Mouse (Mus musculus) liver, embryonic 11.5 days (tissue): ENCODE data around the gene Serpina1a. TPM values are rescaled to one million over a fixed set of nuclear protein-coding genes. Genes with fewer than 3 reads are reported as not detected.
A peak's percentile ranks its signal among the peaks of the same experiment; 100 is the strongest.
"Not testable (repeated sequence)": the region's sequence is repeated elsewhere in the genome, so short reads cannot be mapped to it uniquely, and the experiment has no call there.

ENCODE experiments used
- ATAC-seq: fragments of 200-750 bp; cut with Nextera tagmentation; replicated peaks from 2 replicates; pipeline ENCODE4 v1.8.0; 2017; ENCODE audit warnings: moderate number of reproducible peaks, mild to moderate bottlenecking, moderate TSS enrichment, moderate library complexity; ENCODE audit not compliant: low FRiP score
- DNase-seq: peaks from one replicate; pipeline ENCODE4 v3.0.0-alpha.2; 2017; ENCODE audit warnings: low spot score
- H3K27ac ChIP-seq: fragments of 300-500 bp; sonication (generic); 2 replicates; pipeline ENCODE4 v1.5.1; 2014; ENCODE audit warnings: mild to moderate bottlenecking, low read depth, low read length, control low read depth
- H3K27me3 ChIP-seq: fragments of 300-500 bp; sonication (generic); replicated peaks from 2 replicates; pipeline ENCODE4 v1.6.1; 2014; ENCODE audit warnings: low read length, mixed read lengths; ENCODE audit not compliant: control insufficient read depth, insufficient read depth
- H3K36me3 ChIP-seq: fragments of 300-500 bp; sonication (generic); 2 replicates; pipeline ENCODE4 v1.6.1; 2014; ENCODE audit warnings: mild to moderate bottlenecking, low read length, moderate library complexity, mixed read lengths; ENCODE audit not compliant: control insufficient read depth, insufficient read depth
- H3K4me1 ChIP-seq: fragments of 300-500 bp; sonication (generic); replicated peaks from 2 replicates; pipeline ENCODE4 v1.6.1; 2014; ENCODE audit warnings: low read length, mixed read lengths; ENCODE audit not compliant: control insufficient read depth, insufficient read depth
- H3K4me2 ChIP-seq: fragments of 300-500 bp; sonication (generic); 2 replicates; pipeline ENCODE4 v1.6.1; 2014; ENCODE audit warnings: mild to moderate bottlenecking, control low read depth, moderate library complexity
- H3K4me3 ChIP-seq: fragments of 300-500 bp; sonication (generic); 2 replicates; pipeline ENCODE4 v1.5.1; 2014; ENCODE audit warnings: low read depth, low read length, control low read depth
- H3K9ac ChIP-seq: fragments of 300-500 bp; sonication (generic); 2 replicates; pipeline ENCODE4 v1.6.1; 2014; ENCODE audit warnings: low read depth, low read length, control low read depth
- H3K9me3 ChIP-seq: fragments of 300-500 bp; sonication (generic); 2 replicates; pipeline ENCODE4 v1.6.1; 2016; ENCODE audit warnings: low read length, inconsistent platforms, mixed read lengths; ENCODE audit not compliant: control insufficient read depth
- WGBS: fragments of 180-500 bp; shearing (Covaris S2); extraction: QIAGEN DNeasy Blood & Tissue Kit; methylation state at CpG from one replicate; pipeline ENCODE4 v1.1.7; 2014; 5-methylcytosine and 5-hydroxymethylcytosine counted together
- polyA plus RNA-seq: library from polyadenylated mRNA; unstranded; fragments of >200 nt; fragmentation: Nextera tagmentation; extraction: Ambion mirVana; gene quantifications from 2 replicates; pipeline ENCODE4 v1.2.1, GENCODE M21; 2014

Serpina1a gene
- 211 and 218 TPM in 2 replicates for polyA plus RNA-seq

GRCm38 (mm10) chr12:103863101-103863974, at the start of gene Serpina1a:
TSS of gene Serpina1a (minus strand) at chr12:103863562.
- H3K36me3 ChIP-seq, H3K27ac ChIP-seq, DNase-seq, H3K9ac ChIP-seq, ATAC-seq, H3K4me1 ChIP-seq, H3K9me3 ChIP-seq, H3K27me3 ChIP-seq: not testable (repeated sequence)
- H3K4me2 ChIP-seq = peak within 1 kb of the TSS; percentile 41; the same call in 1 of the 2 replicates
- 72% methylated on average over 9 of the region's 9 CpGs for WGBS
- H3K4me3 ChIP-seq = peak within 1 kb of the TSS; percentile 23; the same call in 1 of the 2 replicates

DNA sequence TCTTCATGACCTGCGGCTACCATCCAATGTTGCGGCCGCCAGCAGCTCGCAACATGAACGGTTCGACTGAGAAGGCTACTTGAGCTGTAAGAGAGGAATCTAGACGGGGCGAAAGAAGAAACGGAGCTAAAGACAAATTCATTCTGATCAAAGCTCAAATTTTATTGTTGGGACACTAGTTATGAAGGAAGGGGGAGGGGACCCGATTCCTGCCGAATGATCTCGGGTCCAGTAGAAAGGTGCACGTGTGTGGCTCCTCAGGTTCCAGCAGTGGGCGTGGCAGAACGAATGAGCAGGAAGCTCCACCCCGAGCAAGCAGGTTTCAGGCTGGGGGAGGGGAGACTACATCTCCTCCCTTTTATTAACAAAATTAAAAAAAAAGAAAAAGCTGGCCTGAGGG, 45.8 kb upstream of the Serpina1a start:
- H3K4me2 ChIP-seq, H3K4me3 ChIP-seq, H3K27ac ChIP-seq, H3K27me3 ChIP-seq, H3K9me3 ChIP-seq, H3K36me3 ChIP-seq, H3K9ac ChIP-seq, H3K4me1 ChIP-seq, ATAC-seq, DNase-seq: not testable (repeated sequence)
- 96% methylated on average over 10 of the region's 16 CpGs for WGBS

DNA sequence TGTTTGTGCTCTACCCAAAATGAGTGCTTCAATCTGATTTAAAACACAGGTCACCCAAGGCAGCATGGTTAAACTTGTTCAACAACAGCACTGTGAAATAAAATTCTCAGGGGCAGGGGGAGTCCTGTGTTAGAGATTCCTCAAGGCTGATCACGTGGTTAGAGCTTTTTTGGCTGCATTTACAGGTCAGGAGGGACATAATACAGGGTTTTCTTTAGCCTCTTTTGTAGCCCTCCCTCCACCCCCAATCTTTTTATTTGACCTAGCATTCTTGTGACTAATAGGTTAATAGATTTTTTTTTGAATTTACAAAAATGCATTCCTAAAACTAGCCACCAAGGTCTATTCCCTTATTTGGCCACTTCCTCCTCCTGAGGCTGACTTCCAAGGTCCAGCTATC, 44.4 kb upstream of the Serpina1a start:
- not testable (repeated sequence) for H3K4me3 ChIP-seq, H3K4me2 ChIP-seq, H3K9me3 ChIP-seq, H3K36me3 ChIP-seq, ATAC-seq, H3K27me3 ChIP-seq, H3K9ac ChIP-seq, H3K27ac ChIP-seq, DNase-seq, H3K4me1 ChIP-seq
- 23% methylated on average over 1 of the region's 1 CpGs for WGBS

- H3K4me3 ChIP-seq, H3K27me3 ChIP-seq, ATAC-seq, H3K4me2 ChIP-seq, H3K27ac ChIP-seq, DNase-seq, H3K36me3 ChIP-seq, H3K9ac ChIP-seq, H3K4me1 ChIP-seq, H3K9me3 ChIP-seq: not testable (repeated sequence)
- 67% methylated on average over 4 of the region's 4 CpGs for WGBS
These were observed 41.5 kb upstream of the Serpina1a start, which contains the start of gene Serpina1c for GRCm38 (mm10) chr12:103904837-103905340. TSS of gene Serpina1c (minus strand) at chr12:103904887.

- not testable (repeated sequence) for H3K36me3 ChIP-seq, H3K9ac ChIP-seq, H3K4me2 ChIP-seq, DNase-seq, ATAC-seq, H3K4me1 ChIP-seq, H3K9me3 ChIP-seq, H3K4me3 ChIP-seq, H3K27ac ChIP-seq, H3K27me3 ChIP-seq
- WGBS = 81% methylated on average over 3 of the region's 3 CpGs
These were observed 38.6 kb upstream of the Serpina1a start for GRCm38 (mm10) chr12:103901929-103902328.

- not testable (repeated sequence) for ATAC-seq, H3K27me3 ChIP-seq, H3K4me2 ChIP-seq, H3K36me3 ChIP-seq, H3K4me3 ChIP-seq, H3K27ac ChIP-seq, DNase-seq, H3K9ac ChIP-seq, H3K9me3 ChIP-seq, H3K4me1 ChIP-seq
- WGBS = 74% methylated on average over 1 of the region's 1 CpGs
These were observed 3.5 kb upstream of the Serpina1a start for GRCm38 (mm10) chr12:103866873-103867272.

DNA sequence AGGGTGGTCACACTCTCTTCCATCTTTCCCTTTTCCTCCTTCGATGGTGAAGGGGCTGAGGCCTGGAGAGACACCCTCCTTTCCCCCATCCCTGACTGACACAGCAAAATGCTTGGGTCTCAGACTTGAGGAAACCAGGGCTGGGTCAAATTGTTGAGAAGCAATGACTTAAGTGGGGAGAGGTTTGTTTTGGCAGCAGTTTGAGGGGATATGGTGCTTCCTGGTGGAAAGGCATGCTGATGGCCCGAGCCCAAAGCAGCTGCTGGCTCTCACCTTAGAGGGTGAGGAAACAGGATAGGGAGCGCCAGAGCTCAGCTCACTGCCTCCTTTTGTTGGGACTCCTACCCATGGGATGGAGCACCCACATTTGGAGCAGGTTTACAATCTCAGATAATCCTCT, 2.4 kb downstream of the Serpina1a start:
- no peaks in the 10 kb centered on the region for H3K27me3 ChIP-seq
- no peak overlapping the region for H3K4me3 ChIP-seq
- no peak for DNase-seq
- no peak overlapping the region for H3K4me2 ChIP-seq
- WGBS = 67% methylated on average over 3 of the region's 3 CpGs
- no peak overlapping the region for H3K27ac ChIP-seq
- H3K4me1 ChIP-seq = no peaks in the 10 kb centered on the region
- ATAC-seq = no peak
- no peaks in the 10 kb centered on the region for H3K36me3 ChIP-seq
- no peak overlapping the region for H3K9ac ChIP-seq
- H3K9me3 ChIP-seq = no peaks in the 10 kb centered on the region; the same call in 1 of the 2 replicates

DNA sequence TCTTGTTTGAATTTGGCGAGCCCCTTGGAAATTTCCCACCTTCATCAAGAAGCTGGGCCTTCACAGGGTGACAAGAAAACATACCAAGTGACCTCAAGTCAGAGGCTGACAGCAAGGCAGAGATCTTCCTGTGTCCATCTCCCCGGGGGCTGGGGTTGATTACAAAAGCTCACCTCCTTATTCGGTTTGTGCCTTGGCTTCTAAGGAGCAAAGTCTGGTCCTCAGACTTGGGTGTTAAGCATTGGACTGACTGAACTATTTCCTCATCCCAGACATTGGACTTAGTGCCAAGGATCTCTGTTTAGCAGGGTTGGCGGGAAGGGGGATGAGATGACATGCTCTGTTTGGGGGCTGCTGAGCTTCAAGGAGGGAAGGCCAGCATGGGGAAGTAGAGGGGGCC, 2.8 kb downstream of the Serpina1a start:
- WGBS = 74% methylated on average over 3 of the region's 4 CpGs

DNA sequence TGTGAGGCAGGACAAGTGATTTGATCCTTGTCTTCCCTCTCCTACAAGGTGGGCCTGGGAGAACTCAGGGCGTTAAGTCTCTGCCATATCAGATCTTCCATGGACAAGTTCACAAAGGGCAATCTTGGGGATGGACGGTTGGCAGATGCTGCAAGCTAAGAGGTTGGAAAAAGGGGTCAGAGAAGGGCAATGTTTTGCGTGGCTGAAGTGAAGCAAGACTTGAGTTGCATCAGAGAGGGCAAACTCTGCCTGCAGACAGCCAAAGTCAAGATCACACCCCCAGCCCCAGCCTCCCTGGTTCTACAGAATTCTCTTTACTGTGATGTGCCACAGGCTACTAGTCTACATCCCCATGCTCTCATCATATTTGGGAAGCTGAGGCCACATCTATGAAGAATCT, 3.8 kb downstream of the Serpina1a start:
- 63% methylated on average over 3 of the region's 3 CpGs for WGBS
- H3K36me3 ChIP-seq, H3K4me2 ChIP-seq, H3K27ac ChIP-seq, H3K27me3 ChIP-seq, H3K9me3 ChIP-seq, H3K9ac ChIP-seq, H3K4me1 ChIP-seq, ATAC-seq, H3K4me3 ChIP-seq, DNase-seq: not testable (repeated sequence)

More for the DNA sequence above, 2.8 kb downstream of the Serpina1a start:
- not testable (repeated sequence) for H3K4me2 ChIP-seq, H3K36me3 ChIP-seq, H3K27ac ChIP-seq, DNase-seq, ATAC-seq, H3K9me3 ChIP-seq, H3K9ac ChIP-seq, H3K27me3 ChIP-seq, H3K4me3 ChIP-seq, H3K4me1 ChIP-seq
